Mouse (Mus musculus) MEL (cell line): ENCODE measurements at regions not wholly inside any gene's neighbourhood (a gene's known extent, or its start where the extent isn't known, plus 50 kb on each side); places are given as distances from the start of the nearest gene placed in this dataset.

Experiments used
- CHD2 ChIP-seq: IDR thresholded peaks from 2 replicates; pipeline ENCODE4 v1.6.1; 2011; ENCODE audit warnings: low read length, improper control_type of control experiment
- CTCF ChIP-seq, 3 experiments: IDR thresholded peaks in 2 of 3; conservative IDR thresholded peaks in 1 of 3; 2 replicates each; pipeline ENCODE4 v1.5.1; 2011 to 2012; ENCODE audit warnings: low read length in 3 of 3, low read depth in 2 of 3, mild to moderate bottlenecking in 2 of 3, improper control_type of control experiment in 1 of 3, inconsistent platforms in 1 of 3, mixed read lengths in 1 of 3, moderate library complexity in 1 of 3; ENCODE audit not compliant: control insufficient read depth in 1 of 3, insufficient read depth in 1 of 3, poor library complexity in 1 of 3, severe bottlenecking in 1 of 3
- EP300 ChIP-seq, 2 experiments: IDR thresholded peaks; 2 replicates each; pipeline ENCODE4 v1.6.1; 2011; ENCODE audit warnings: improper control_type of control experiment in 2 of 2, low read length in 2 of 2, low read depth in 1 of 2, mild to moderate bottlenecking in 1 of 2
- ETS1 ChIP-seq: IDR thresholded peaks from 2 replicates; pipeline ENCODE4 v1.6.1; 2012; ENCODE audit warnings: low read depth, mild to moderate bottlenecking, inconsistent platforms, low read length, improper control_type of control experiment, moderate library complexity
- GABPA ChIP-seq: IDR thresholded peaks from 2 replicates; pipeline ENCODE4 v1.6.1; 2012; ENCODE audit warnings: low read depth, mild to moderate bottlenecking, inconsistent platforms, low read length, improper control_type of control experiment, moderate library complexity
- GATA1 ChIP-seq: IDR thresholded peaks from 2 replicates; pipeline ENCODE4 v1.6.1; 2011; ENCODE audit warnings: low read depth, low read length, improper control_type of control experiment
- MAX ChIP-seq: IDR thresholded peaks from 2 replicates; pipeline ENCODE4 v1.6.1; 2011; ENCODE audit warnings: low read length, improper control_type of control experiment
- MXI1 ChIP-seq: IDR thresholded peaks from 2 replicates; pipeline ENCODE4 v1.6.1; 2011; ENCODE audit warnings: mild to moderate bottlenecking, low read depth, low read length, improper control_type of control experiment
- MYC ChIP-seq: IDR thresholded peaks from 2 replicates; pipeline ENCODE4 v1.6.1; 2011; ENCODE audit warnings: low read depth, mild to moderate bottlenecking, low read length, improper control_type of control experiment, moderate library complexity
- POLR2A ChIP-seq, 2 experiments: IDR thresholded peaks; 2 replicates each; pipeline ENCODE4 v1.6.1; 2011 to 2012; ENCODE audit warnings: low read length in 2 of 2, mild to moderate bottlenecking in 2 of 2, control low read depth in 1 of 2, improper control_type of control experiment in 1 of 2, low read depth in 1 of 2, moderate library complexity in 1 of 2; ENCODE audit not compliant: control insufficient read depth in 1 of 2, insufficient read depth in 1 of 2, poor library complexity in 1 of 2
- POLR2AphosphoS2 ChIP-seq: IDR thresholded peaks from 2 replicates; pipeline ENCODE4 v1.6.1; 2011; ENCODE audit warnings: low read length, improper control_type of control experiment
- TBP ChIP-seq: IDR thresholded peaks from 2 replicates; pipeline ENCODE4 v1.8.0; 2011; ENCODE audit warnings: low read depth, low read length, improper control_type of control experiment
- USF2 ChIP-seq, 2 experiments: IDR thresholded peaks; 2 replicates each; pipeline ENCODE4 v1.6.1; 2011 to 2012; ENCODE audit warnings: improper control_type of control experiment in 2 of 2, low read length in 2 of 2, borderline replicate concordance in 1 of 2, inconsistent platforms in 1 of 2, low read depth in 1 of 2, mild to moderate bottlenecking in 1 of 2; ENCODE audit not compliant: insufficient read depth in 1 of 2
- ZMIZ1 ChIP-seq: IDR thresholded peaks from 2 replicates; pipeline ENCODE4 v1.6.1; 2012; ENCODE audit warnings: low read depth, mild to moderate bottlenecking, inconsistent platforms, low read length, improper control_type of control experiment, moderate library complexity

- TF ChIP-seq CTCF (IDR thresholded peaks at IDR 0.05 in 2 of 3, conservative IDR thresholded peaks at IDR 0.05 in 1 of 3; ENCODE audit: control insufficient read depth in 1 of 3, insufficient read depth in 1 of 3, low read depth in 2 of 3, low read length in 3 of 3, poor library complexity in 1 of 3, severe bottlenecking in 1 of 3) (no peak), CHD2 (no peak), ZMIZ1 (no peak), POLR2A (IDR thresholded peaks at IDR 0.05; ENCODE audit: control insufficient read depth in 1 of 2, insufficient read depth in 1 of 2, low read depth in 1 of 2, low read length in 2 of 2, poor library complexity in 1 of 2) (no peak), TBP (no peak), ETS1 (no peak), MXI1 (no peak), POLR2AphosphoS2 (no peak), MAX (no peak), GABPA (no peak), EP300 (IDR thresholded peaks at IDR 0.05; ENCODE audit: low read depth in 1 of 2, low read length in 2 of 2) (no peak), USF2 (IDR thresholded peaks at IDR 0.05; ENCODE audit: borderline replicate concordance in 1 of 2, insufficient read depth in 1 of 2, low read depth in 1 of 2, low read length in 2 of 2) (no peak), GATA1 (no peak), MYC (no peak)
These were observed 508.9 kb upstream of the Atp11b start for GRCm38 (mm10) chr3:35245003-35245402.
